ENCODE assay signal across 21 mouse cellular contexts in genomic region chr2:131418130-131418529, GRCm38 (mm10).
A peak's percentile ranks its signal among the peaks of the same experiment; 100 is the strongest.
DNase-seq lines count a peak whose midpoint lies in the region; ATAC-seq lines count a peak whose summit lies in the region.
"Had no signal": no experiment of that assay in that cellular context is flagged by ENCODE, and none has a peak within 500 bp of the region (broad histone marks: within the 10 kb centered on the region; RNA-seq: fewer than 3 reads in every experiment).

No protein-coding gene starts in this region.

- ATAC-seq in megakaryocyte, adult 5-6 weeks (ENCODE audit: poor library complexity, severe bottlenecking), result no peak
- ATAC-seq: forebrain, embryonic 14.5 days; forebrain, embryonic 16.5 days had no signal

- WGBS in heart, embryonic 10.5 days, result 59% methylated on average over 7 of the region's 7 CpGs

- no peak overlapping the region for H3K27ac ChIP-seq in heart, embryonic 10.5 days
- H3K27ac ChIP-seq: embryonic facial prominence, embryonic 13.5 days; embryonic facial prominence, embryonic 15.5 days; forebrain, embryonic 10.5 days; forebrain, embryonic 12.5 days had no signal

- 0 out of 2 replicates have a peak, but pooled peaks cover 8% of the 10 kb centered on the region for H3K4me1 ChIP-seq in heart, embryonic 10.5 days
- peaks cover 54% of the 10 kb centered on the region for H3K4me1 ChIP-seq in megakaryocyte, embryonic 14.5 days
- H3K4me1 ChIP-seq: embryonic facial prominence, embryonic 13.5 days; embryonic facial prominence, embryonic 15.5 days had no signal

- intact Hi-C loops in heart, postnatal 36 days (cut with DNase I), result no loop called here

- H3K4me3 ChIP-seq in heart, embryonic 10.5 days, result no peak overlapping the region
- H3K4me3 ChIP-seq in megakaryocyte, embryonic 14.5 days (replicated peaks), result peak overlapping the region; percentile 21
- H3K4me3 ChIP-seq: embryonic facial prominence, embryonic 13.5 days; embryonic facial prominence, embryonic 15.5 days; erythroblast, embryonic 14.5 days; forebrain, embryonic 10.5 days; forebrain, embryonic 12.5 days had no signal

- peak; percentile 68 for DNase-seq in heart, embryonic 10.5 days (ENCODE audit: low spot score)
- no peak for DNase-seq in heart, postnatal 36 days
- DNase-seq: adrenal gland, adult 2 months; adrenal gland, postnatal 10 days; adrenal gland, postnatal 25 days; cerebellum, adult 11 months; cerebellum, adult 18-20 months; cerebellum, adult 8-10 months; cerebellum, adult 9-11 months; cerebellum, postnatal 14 days; cerebellum, postnatal 36 days; embryo, embryonic 11 days had no signal

- no peaks in the 10 kb centered on the region for H3K36me3 ChIP-seq in heart, embryonic 10.5 days
- no peaks in the 10 kb centered on the region for H3K36me3 ChIP-seq in megakaryocyte, embryonic 14.5 days (replicated peaks; ENCODE audit: low read length)
- H3K36me3 ChIP-seq: embryonic facial prominence, embryonic 13.5 days; embryonic facial prominence, embryonic 15.5 days; forebrain, embryonic 10.5 days; forebrain, embryonic 12.5 days had no signal

- H3K27me3 ChIP-seq in heart, embryonic 10.5 days (ENCODE audit: insufficient read depth, poor library complexity, severe bottlenecking), result peaks cover 7% of the 10 kb centered on the region; the same call in 1 of the 2 replicates
- H3K27me3 ChIP-seq in megakaryocyte, embryonic 14.5 days (replicated peaks), result peaks cover 1% of the 10 kb centered on the region
- H3K27me3 ChIP-seq: embryonic facial prominence, embryonic 13.5 days; embryonic facial prominence, embryonic 15.5 days had no signal

- no peaks in the 10 kb centered on the region for H3K9me3 ChIP-seq in heart, embryonic 10.5 days
- H3K9me3 ChIP-seq in megakaryocyte, embryonic 14.5 days, result no peaks in the 10 kb centered on the region
- H3K9me3 ChIP-seq: embryonic facial prominence, embryonic 13.5 days; embryonic facial prominence, embryonic 15.5 days; forebrain, embryonic 10.5 days; forebrain, embryonic 12.5 days had no signal
